Mouse (Mus musculus) olfactory bulb, adult 2 months (tissue): ENCODE measurements around the gene Ankfn1. TPM values are rescaled to one million over a fixed set of nuclear protein-coding genes. Genes with fewer than 3 reads are reported as not detected.

Experiments used
- H3K27ac ChIP-seq: fragments of 200-500 bp; 2 replicates; pipeline ENCODE4 v1.5.1; 2012; ENCODE audit warnings: low read depth, low read length; ENCODE audit not compliant: insufficient read depth
- H3K4me1 ChIP-seq: fragments of 200-500 bp; 2 replicates; pipeline ENCODE4 v1.6.1; 2012; ENCODE audit warnings: low read length; ENCODE audit not compliant: control insufficient read depth, insufficient read depth
- H3K4me3 ChIP-seq: fragments of 200-500 bp; 2 replicates; pipeline ENCODE4 v1.5.1; 2012; ENCODE audit warnings: mild to moderate bottlenecking, low read depth, low read length, moderate library complexity; ENCODE audit not compliant: insufficient read depth
- CTCF ChIP-seq: fragments of 200-500 bp; IDR thresholded peaks from 2 replicates; pipeline ENCODE4 v1.5.1; 2012; ENCODE audit warnings: low read depth, mild to moderate bottlenecking, low read length, moderate library complexity; ENCODE audit not compliant: insufficient read depth
- POLR2A ChIP-seq: fragments of 200-500 bp; IDR thresholded peaks from 2 replicates; pipeline ENCODE4 v1.6.1; 2012; ENCODE audit warnings: mild to moderate bottlenecking, low read depth, low read length, moderate library complexity; ENCODE audit not compliant: insufficient read depth
- WGBS: fragments of 180-500 bp; shearing (Covaris S2); methylation state at CpG from one replicate; pipeline ENCODE4 v1.1.7; 2018; 5-methylcytosine and 5-hydroxymethylcytosine counted together
- polyA plus RNA-seq: library from polyadenylated mRNA; stranded (reverse); fragments of >200 nt; gene quantifications from 2 replicates; pipeline ENCODE4 v1.2.4, GENCODE M21; 2012; ENCODE audit warnings: low replicate concordance; ENCODE audit not compliant: missing spikeins, insufficient read depth, insufficient read length

Gene Ankfn1
- polyA plus RNA-seq, 1 experiment = not detected

DNA sequence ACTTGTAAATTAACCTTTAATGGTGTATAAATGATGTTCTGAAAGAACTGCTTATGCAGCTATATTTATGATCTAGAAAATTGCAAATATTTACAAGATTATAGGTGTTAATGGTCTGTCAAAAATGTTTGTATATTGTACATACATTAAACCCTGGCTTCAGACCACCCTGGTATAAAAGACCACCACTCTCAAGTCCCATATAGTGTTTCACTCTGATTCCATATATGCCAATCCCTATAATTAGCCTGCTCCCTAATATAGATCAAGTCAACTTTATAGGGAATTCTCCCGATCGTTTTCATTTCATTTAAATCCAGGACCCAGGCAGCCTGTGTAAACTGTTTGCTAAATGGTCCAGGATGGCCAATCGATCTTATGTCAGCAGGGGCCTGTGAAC is 170.2 kb downstream of the Ankfn1 start:
- TF ChIP-seq POLR2A (no peak), CTCF (no peak)
- WGBS = 53% methylated on average over 3 of the region's 3 CpGs

DNA sequence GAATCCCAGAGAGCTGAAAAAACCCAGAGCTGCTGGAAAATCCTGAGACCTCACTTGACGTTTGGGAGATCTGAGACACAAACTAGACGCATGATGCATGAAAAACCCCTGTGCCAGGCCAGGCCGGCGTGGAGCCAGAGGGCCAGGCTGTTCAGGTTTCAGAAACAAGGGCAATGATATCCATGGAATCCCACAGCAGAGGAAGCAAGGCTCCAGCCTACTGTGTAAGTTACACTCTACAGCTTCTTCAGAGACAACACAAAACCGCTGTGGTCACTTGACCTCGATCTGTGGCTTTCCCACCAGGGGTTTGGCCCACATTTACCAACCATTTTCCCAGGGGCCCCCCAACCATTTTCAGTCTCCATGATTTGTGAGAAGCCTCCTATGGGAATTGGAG is 171.1 kb downstream of the Ankfn1 start:
- H3K4me3 ChIP-seq = no peak overlapping the region
- H3K4me1 ChIP-seq = peaks cover 6% of the 10 kb centered on the region
- no peak overlapping the region for H3K27ac ChIP-seq
- TF ChIP-seq POLR2A (no peak), CTCF (no peak)
- WGBS = 83% methylated on average over 6 of the region's 6 CpGs

More for the DNA sequence above, 170.2 kb downstream of the Ankfn1 start:
- no peak overlapping the region for H3K4me3 ChIP-seq
- no peak overlapping the region; the same call in 1 of the 2 replicates for H3K27ac ChIP-seq
- peaks cover 6% of the 10 kb centered on the region for H3K4me1 ChIP-seq

DNA sequence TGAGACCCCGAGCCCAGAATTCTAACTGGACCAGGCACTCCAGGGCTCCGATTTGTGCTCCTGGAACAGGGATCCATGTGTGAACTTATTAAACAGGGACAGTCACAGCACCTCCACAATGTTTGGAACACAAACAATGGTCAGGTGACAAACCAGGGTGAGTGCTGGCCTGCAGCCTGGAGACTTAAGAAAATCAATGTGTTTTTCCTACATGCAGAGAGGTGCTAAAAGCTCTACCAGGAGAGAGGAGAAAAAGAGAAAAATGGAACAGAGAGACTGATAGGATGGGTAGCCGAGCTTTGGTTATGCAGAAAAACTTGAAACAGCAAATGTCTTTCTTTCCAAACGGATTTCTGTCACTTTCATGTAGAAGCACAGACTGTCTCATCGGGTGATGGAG is 174.5 kb downstream of the Ankfn1 start:
- no peak for TF ChIP-seq POLR2A
- TF ChIP-seq CTCF = no peak
- Histone ChIP-seq H3K27ac (no peak overlapping the region), H3K4me3 (no peak overlapping the region), H3K4me1 (peaks cover 8% of the 10 kb centered on the region)
- 89% methylated on average over 5 of the region's 5 CpGs for WGBS

DNA sequence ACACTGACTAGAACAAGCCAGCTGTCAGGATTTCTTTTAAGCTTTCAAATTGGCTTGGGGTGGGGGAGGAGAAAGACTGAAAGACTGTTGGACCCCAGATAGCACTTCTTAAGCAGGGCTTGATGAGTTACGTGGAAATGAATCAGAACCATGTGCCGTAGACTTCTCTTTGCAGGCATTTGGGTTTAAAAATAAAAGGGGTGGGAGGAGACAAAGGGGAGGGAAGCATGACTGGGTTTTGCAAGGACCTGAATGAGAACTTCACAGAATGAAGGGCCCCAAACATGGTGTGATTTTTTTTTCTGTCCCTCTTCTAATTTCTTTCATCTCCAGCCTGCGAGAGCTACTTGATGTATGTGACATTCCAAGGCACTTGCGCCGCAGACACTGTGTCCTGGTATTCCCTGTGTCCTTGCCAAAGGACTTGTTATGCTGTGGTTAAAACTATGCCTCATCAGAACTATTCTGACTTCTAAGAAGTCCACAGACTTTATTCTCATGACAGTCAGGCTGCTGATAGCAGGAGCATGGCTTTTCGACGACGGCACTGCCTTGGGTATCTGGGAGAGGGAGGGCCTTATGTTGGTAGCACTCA is 176.4 kb downstream of the Ankfn1 start:
- H3K27ac ChIP-seq = 0 out of 2 replicates have a peak overlapping the region, but pooled peaks have one; percentile 10
- peaks cover 4% of the 10 kb centered on the region for H3K4me1 ChIP-seq
- no peak overlapping the region for H3K4me3 ChIP-seq
- WGBS = 64% methylated on average over 8 of the region's 8 CpGs
- TF ChIP-seq CTCF (no peak), POLR2A (no peak)

DNA sequence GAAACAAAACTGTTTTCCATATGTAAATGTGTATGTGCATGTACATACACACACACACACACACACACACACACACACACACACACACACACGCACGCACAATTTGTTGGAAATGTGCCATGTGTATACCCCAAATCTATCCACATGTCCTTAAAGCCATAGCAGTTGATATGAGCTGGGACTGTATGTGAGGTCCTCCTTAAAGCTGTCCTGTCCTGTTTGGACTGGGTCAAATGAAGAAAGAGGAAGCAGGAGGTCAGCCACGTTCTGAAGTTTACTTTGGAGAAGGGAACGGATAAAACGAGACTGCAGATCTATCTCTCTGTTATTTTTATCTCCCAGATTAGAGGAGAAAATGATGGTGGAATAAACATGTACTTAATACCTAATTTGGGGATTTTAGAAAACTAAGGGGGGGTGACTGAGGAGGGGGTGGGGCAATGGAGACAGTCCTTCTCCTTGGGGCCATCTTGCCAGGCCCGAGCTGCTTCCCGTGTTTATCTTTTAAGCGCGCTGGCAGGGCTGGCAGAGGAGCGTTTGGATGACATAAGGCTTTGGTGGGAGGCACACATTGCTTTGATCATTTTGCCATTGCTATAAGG is 187.1 kb downstream of the Ankfn1 start:
- H3K4me3 ChIP-seq = no peak overlapping the region
- H3K27ac ChIP-seq = no peak overlapping the region
- no peaks in the 10 kb centered on the region for H3K4me1 ChIP-seq
- WGBS = 72% methylated on average over 10 of the region's 10 CpGs
- no peak for TF ChIP-seq CTCF
- TF ChIP-seq POLR2A = no peak

DNA sequence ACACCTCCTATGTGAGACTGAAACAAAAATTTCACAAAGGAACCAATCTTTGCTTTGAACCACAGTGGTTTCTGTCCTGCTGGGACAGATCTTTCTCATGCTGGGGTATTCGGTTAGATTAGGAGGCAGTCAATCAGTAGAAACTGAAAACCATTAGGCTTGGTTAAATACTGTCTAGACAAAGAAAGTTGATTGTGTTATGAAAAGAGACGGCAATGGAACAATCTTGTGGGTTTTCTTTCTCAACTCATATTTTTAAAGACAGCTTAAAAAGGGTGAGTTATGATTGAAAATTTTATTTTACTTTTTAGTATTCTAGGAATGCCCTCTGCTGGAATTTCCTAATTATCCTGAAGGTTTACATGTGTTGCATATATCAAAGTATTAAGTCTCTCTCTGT is 191.1 kb downstream of the Ankfn1 start:
- 76% methylated on average over 2 of the region's 2 CpGs for WGBS
- Histone ChIP-seq H3K4me3 (no peak overlapping the region), H3K27ac (no peak overlapping the region), H3K4me1 (no peaks in the 10 kb centered on the region)
- TF ChIP-seq CTCF = no peak
- TF ChIP-seq POLR2A = no peak

DNA sequence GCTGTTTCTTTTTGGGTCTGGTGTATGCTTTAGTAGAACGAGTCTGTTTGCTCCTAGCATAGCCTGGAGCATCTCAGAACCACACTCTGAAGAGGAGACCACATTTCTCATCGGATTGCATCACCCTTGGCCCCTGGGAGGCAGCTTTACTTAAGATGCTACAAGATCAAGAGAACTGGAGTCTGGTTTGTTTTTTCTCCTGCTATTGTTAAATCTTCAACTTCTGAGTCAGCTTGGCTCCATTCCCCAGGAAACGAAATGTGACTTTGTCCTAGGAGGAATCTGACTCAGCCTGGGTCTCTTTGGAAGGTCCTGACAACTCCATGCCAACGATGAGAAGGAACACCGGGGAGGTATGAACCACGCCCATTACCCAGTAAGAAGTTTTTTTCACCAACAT is 197.6 kb downstream of the Ankfn1 start:
- 0 out of 2 replicates have a peak, but pooled peaks cover 3% of the 10 kb centered on the region for H3K4me1 ChIP-seq
- WGBS = 45% methylated on average over 6 of the region's 6 CpGs
- TF ChIP-seq POLR2A (no peak), CTCF (no peak)
- no peak overlapping the region for H3K4me3 ChIP-seq
- peak overlapping the region; percentile 50; the same call in 1 of the 2 replicates for H3K27ac ChIP-seq

DNA sequence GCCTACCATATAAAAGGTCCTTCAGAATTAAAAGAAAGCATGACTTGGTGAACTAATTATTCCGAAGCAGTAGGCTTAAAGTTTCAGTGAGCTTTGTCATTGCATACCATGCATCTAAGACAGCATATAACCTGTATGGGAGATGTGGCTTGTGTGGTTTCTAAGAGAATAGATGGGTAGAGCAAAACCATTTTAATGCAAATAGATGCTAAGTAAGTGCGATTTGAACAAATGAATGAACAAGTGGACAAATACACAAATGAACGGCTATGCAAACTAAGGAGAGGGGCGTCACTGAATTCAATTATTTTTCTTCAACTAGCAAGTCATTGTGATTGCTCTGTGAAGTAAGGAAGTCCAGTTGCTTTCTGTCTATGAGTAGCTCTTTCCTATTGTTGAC is 198.3 kb downstream of the Ankfn1 start:
- Histone ChIP-seq H3K4me1 (0 out of 2 replicates have a peak, but pooled peaks cover 3% of the 10 kb centered on the region), H3K4me3 (no peak overlapping the region), H3K27ac (0 out of 2 replicates have a peak overlapping the region, but pooled peaks have one; percentile 50)
- TF ChIP-seq POLR2A = no peak
- no peak for TF ChIP-seq CTCF
- WGBS = 52% methylated on average over 4 of the region's 4 CpGs

DNA sequence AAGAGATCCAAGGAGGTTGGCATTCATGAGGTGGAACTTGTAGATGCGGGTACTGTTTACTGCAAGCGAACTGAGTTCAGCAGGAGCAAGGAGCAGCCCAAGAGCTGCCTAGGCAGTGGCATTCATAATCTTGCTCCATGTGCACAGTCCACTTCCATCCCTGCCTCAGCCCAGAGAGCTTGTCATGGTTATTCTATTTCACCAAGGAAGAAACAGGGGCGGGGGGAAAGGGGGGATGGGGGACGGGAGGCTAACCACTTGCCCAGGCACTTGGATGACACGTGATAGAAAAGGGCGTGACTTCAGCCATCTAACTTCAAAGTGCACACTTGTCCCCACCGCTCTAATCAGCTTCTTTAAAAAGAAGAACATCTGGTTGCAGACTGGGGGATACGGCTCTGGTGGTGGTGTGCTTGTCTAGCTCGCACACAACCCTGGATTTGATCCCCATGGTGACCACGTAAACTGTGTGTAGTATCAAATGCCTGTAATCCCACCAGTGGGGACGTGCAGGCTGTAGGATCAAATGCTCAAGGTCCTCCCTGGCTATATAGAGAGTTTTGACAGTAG is 203.1 kb downstream of the Ankfn1 start:
- TF ChIP-seq CTCF = no peak
- no peak for TF ChIP-seq POLR2A
- 89% methylated on average over 11 of the region's 11 CpGs for WGBS
- Histone ChIP-seq H3K4me3 (no peak overlapping the region), H3K27ac (no peak overlapping the region), H3K4me1 (no peaks in the 10 kb centered on the region)
